In genomic region chr4:110119438-110119837, GRCm38 (mm10) we compare ENCODE assay signal across 9 mouse cellular contexts.
DNase-seq lines count a peak whose midpoint lies in the region; ATAC-seq lines count a peak whose summit lies in the region.
"Had no signal": no experiment of that assay in that cellular context is flagged by ENCODE, and none has a peak within 500 bp of the region (broad histone marks: within the 10 kb centered on the region; RNA-seq: fewer than 3 reads in every experiment).

No protein-coding gene starts in this region.

- WGBS in midbrain, embryonic 10.5 days: 48% methylated on average over 9 of the region's 9 CpGs
- WGBS in midbrain, embryonic 13.5 days: 46% methylated on average over 9 of the region's 9 CpGs
- WGBS in hindbrain, embryonic 13.5 days: 42% methylated on average over 9 of the region's 9 CpGs
- WGBS in neural tube, embryonic 14.5 days: 30% methylated on average over 9 of the region's 9 CpGs

- H3K27me3 ChIP-seq in midbrain, embryonic 10.5 days (ENCODE audit: low read depth, poor library complexity, severe bottlenecking): no peaks in the 10 kb centered on the region
- H3K27me3 ChIP-seq in midbrain, embryonic 13.5 days: no peaks in the 10 kb centered on the region
- H3K27me3 ChIP-seq in hindbrain, embryonic 13.5 days: no peaks in the 10 kb centered on the region
- H3K27me3 ChIP-seq in neural tube, embryonic 14.5 days (ENCODE audit: control insufficient read depth, insufficient read depth, low read length): no peaks in the 10 kb centered on the region
- H3K27me3 ChIP-seq: liver, embryonic 13.5 days had no signal

- H3K9me3 ChIP-seq in midbrain, embryonic 10.5 days (replicated peaks): no peaks in the 10 kb centered on the region
- H3K9me3 ChIP-seq in midbrain, embryonic 13.5 days: no peaks in the 10 kb centered on the region
- no peaks in the 10 kb centered on the region for H3K9me3 ChIP-seq in hindbrain, embryonic 13.5 days
- H3K9me3 ChIP-seq in neural tube, embryonic 14.5 days (ENCODE audit: control insufficient read depth, low read length): no peaks in the 10 kb centered on the region
- H3K9me3 ChIP-seq: liver, embryonic 13.5 days had no signal

- no peak overlapping the region for H3K27ac ChIP-seq in midbrain, embryonic 10.5 days (replicated peaks)
- no peak overlapping the region for H3K27ac ChIP-seq in midbrain, embryonic 13.5 days
- peak overlapping the region; percentile 90 for H3K27ac ChIP-seq in hindbrain, embryonic 13.5 days
- peak overlapping the region; percentile 88 for H3K27ac ChIP-seq in neural tube, embryonic 14.5 days (ENCODE audit: low read depth, low read length)
- H3K27ac ChIP-seq: liver, embryonic 13.5 days had no signal

- no peak for ATAC-seq in midbrain, embryonic 13.5 days
- ATAC-seq in hindbrain, embryonic 13.5 days (ENCODE audit: low FRiP score): no peak
- ATAC-seq in neural tube, embryonic 14.5 days (ENCODE audit: low read depth): no peak
- ATAC-seq in activated CD4-positive, CD25-positive, alpha-beta regulatory T cell, adult 4 months: no peak

- H3K4me1 ChIP-seq in midbrain, embryonic 10.5 days: 0 out of 2 replicates have a peak, but pooled peaks cover 2% of the 10 kb centered on the region
- H3K4me1 ChIP-seq in midbrain, embryonic 13.5 days (replicated peaks): peaks cover 13% of the 10 kb centered on the region
- peaks cover 23% of the 10 kb centered on the region for H3K4me1 ChIP-seq in hindbrain, embryonic 13.5 days (replicated peaks)
- H3K4me1 ChIP-seq in neural tube, embryonic 14.5 days (ENCODE audit: control insufficient read depth, insufficient read depth, low read length): peaks cover 12% of the 10 kb centered on the region; the same call in 1 of the 2 replicates
- H3K4me1 ChIP-seq: liver, embryonic 13.5 days had no signal

- H3K36me3 ChIP-seq in midbrain, embryonic 10.5 days: no peaks in the 10 kb centered on the region
- H3K36me3 ChIP-seq in midbrain, embryonic 13.5 days: no peaks in the 10 kb centered on the region
- no peaks in the 10 kb centered on the region for H3K36me3 ChIP-seq in hindbrain, embryonic 13.5 days
- H3K36me3 ChIP-seq in neural tube, embryonic 14.5 days (ENCODE audit: control insufficient read depth, insufficient read depth, low read length): no peaks in the 10 kb centered on the region
- H3K36me3 ChIP-seq: liver, embryonic 13.5 days had no signal

- peak; percentile 29 for DNase-seq in midbrain, embryonic 10.5 days (ENCODE audit: low spot score)
- peak; percentile 10 for DNase-seq in brain, adult 2 months (ENCODE audit: low read depth, low spot score)
- no peak for DNase-seq in gastrocnemius, adult 18-20 months (ENCODE audit: low spot score)
- DNase-seq: liver, embryonic 13.5 days; right cerebral cortex, postnatal 25 days had no signal

- no peak overlapping the region for H3K9ac ChIP-seq in midbrain, embryonic 13.5 days (replicated peaks)
- no peak overlapping the region for H3K9ac ChIP-seq in hindbrain, embryonic 13.5 days
- H3K9ac ChIP-seq in neural tube, embryonic 14.5 days (replicated peaks; ENCODE audit: low read depth, low read length): no peak overlapping the region
- H3K9ac ChIP-seq: liver, embryonic 13.5 days had no signal

- no peak overlapping the region for H3K4me2 ChIP-seq in midbrain, embryonic 13.5 days (replicated peaks)
- H3K4me2 ChIP-seq in hindbrain, embryonic 13.5 days: no peak overlapping the region
- no peak overlapping the region for H3K4me2 ChIP-seq in neural tube, embryonic 14.5 days (ENCODE audit: low read depth, low read length)
- H3K4me2 ChIP-seq: liver, embryonic 13.5 days had no signal

- H3K4me3 ChIP-seq in midbrain, embryonic 10.5 days: no peak overlapping the region
- no peak overlapping the region for H3K4me3 ChIP-seq in midbrain, embryonic 13.5 days (replicated peaks)
- H3K4me3 ChIP-seq in hindbrain, embryonic 13.5 days: no peak overlapping the region
- no peak overlapping the region for H3K4me3 ChIP-seq in neural tube, embryonic 14.5 days (ENCODE audit: low read depth, low read length)
- H3K4me3 ChIP-seq: liver, embryonic 13.5 days had no signal

Comparison
In these comparisons a context has a peak if more than half of its experiments do, and no peak if none do; other contexts are left out.
1. H3K27ac ChIP-seq: peak in hindbrain, embryonic 13.5 days (single experiment) and neural tube, embryonic 14.5 days (single experiment); none in midbrain, embryonic 10.5 days (single experiment) and midbrain, embryonic 13.5 days (single experiment).